Mouse (Mus musculus): ENCODE measurements around the gene Ell2.

The Ell2 gene

GRCm38 (mm10) chr13:75817183-75817582, 110.6 kb downstream of the Ell2 start:
- no peak for DNase-seq (ENCODE audit: low spot score)

- DNase-seq (ENCODE audit: low spot score) = no peak
Observed at GRCm38 (mm10) chr13:75818486-75818885, 111.9 kb downstream of the Ell2 start.

- no peak for DNase-seq (ENCODE audit: low spot score)
Observed at GRCm38 (mm10) chr13:75818945-75819706, 112.6 kb downstream of the Ell2 start.

- no peak for DNase-seq (ENCODE audit: low spot score)
Observed at GRCm38 (mm10) chr13:75819898-75820297, 113.3 kb downstream of the Ell2 start.

Data from ovary, postnatal 10 days (tissue).